Mouse (Mus musculus): ENCODE measurements at regions not wholly inside any gene's neighbourhood (a gene's known extent, or its start where the extent isn't known, plus 50 kb on each side); places are given as distances from the start of the nearest gene placed in this dataset.
A peak's percentile ranks its signal among the peaks of the same experiment; 100 is the strongest.

- no peak overlapping the region for H3K4me3 ChIP-seq (ENCODE audit: low read depth, low read length)
- H3K4me1 ChIP-seq (ENCODE audit: insufficient read depth, low read depth, low read length): no peaks in the 10 kb centered on the region
- H3K27ac ChIP-seq (ENCODE audit: low read length): no peak overlapping the region
- DNase-seq (ENCODE audit: low spot score) (no peak), ATAC-seq (no peak)
- H3K36me3 ChIP-seq (ENCODE audit: insufficient read depth, low read length): no peaks in the 10 kb centered on the region
- TF ChIP-seq CTCF (IDR thresholded peaks at IDR 0.05) (no peak), EP300 (IDR thresholded peaks at IDR 0.05) (no peak)
- H3K27me3 ChIP-seq (replicated peaks; ENCODE audit: insufficient read depth, low read length): no peaks in the 10 kb centered on the region
- H3K4me2 ChIP-seq (replicated peaks; ENCODE audit: low read depth, low read length): no peak overlapping the region
- WGBS: 49% methylated on average over 7 of the region's 7 CpGs
- H3K9me3 ChIP-seq (ENCODE audit: low read length): no peaks in the 10 kb centered on the region
- no peak overlapping the region for H3K9ac ChIP-seq (replicated peaks; ENCODE audit: low read depth)
Measured at GRCm38 (mm10) chr2:9423534-9423933, 457.5 kb upstream of the 4930412O13Rik start.

GRCm38 (mm10) chr2:9433110-9433940 lies 447.7 kb upstream of the 4930412O13Rik start:
- no peaks in the 10 kb centered on the region for H3K36me3 ChIP-seq (ENCODE audit: insufficient read depth, low read length)
- no peak overlapping the region for H3K4me3 ChIP-seq (ENCODE audit: low read depth, low read length)
- H3K27ac ChIP-seq (ENCODE audit: low read length): no peak overlapping the region
- TF ChIP-seq EP300 (IDR thresholded peaks at IDR 0.05) (no peak), CTCF (IDR thresholded peaks at IDR 0.05) (no peak)
- H3K4me1 ChIP-seq (ENCODE audit: insufficient read depth, low read depth, low read length): no peaks in the 10 kb centered on the region
- H3K9ac ChIP-seq (replicated peaks; ENCODE audit: low read depth): no peak overlapping the region
- ATAC-seq: no peak
- H3K4me2 ChIP-seq (replicated peaks; ENCODE audit: low read depth, low read length): no peak overlapping the region
- WGBS: 25% methylated on average over 17 of the region's 17 CpGs
- no peaks in the 10 kb centered on the region for H3K27me3 ChIP-seq (replicated peaks; ENCODE audit: insufficient read depth, low read length)
- DNase-seq (ENCODE audit: low spot score): no peak
- H3K9me3 ChIP-seq (ENCODE audit: low read length): no peaks in the 10 kb centered on the region

- H3K4me2 ChIP-seq (replicated peaks; ENCODE audit: low read depth, low read length): no peak overlapping the region
- H3K9me3 ChIP-seq (ENCODE audit: low read length): no peaks in the 10 kb centered on the region
- H3K27ac ChIP-seq (ENCODE audit: low read length): no peak overlapping the region
- 48% methylated on average over 9 of the region's 9 CpGs for WGBS
- H3K36me3 ChIP-seq (ENCODE audit: insufficient read depth, low read length): no peaks in the 10 kb centered on the region
- H3K27me3 ChIP-seq (replicated peaks; ENCODE audit: insufficient read depth, low read length): no peaks in the 10 kb centered on the region
- H3K9ac ChIP-seq (replicated peaks; ENCODE audit: low read depth): no peak overlapping the region
- no peak overlapping the region for H3K4me3 ChIP-seq (ENCODE audit: low read depth, low read length)
- TF ChIP-seq CTCF (IDR thresholded peaks at IDR 0.05) (no peak), EP300 (IDR thresholded peaks at IDR 0.05) (no peak)
- H3K4me1 ChIP-seq (ENCODE audit: insufficient read depth, low read depth, low read length): no peaks in the 10 kb centered on the region
- peak; percentile 7 for DNase-seq (ENCODE audit: low spot score)
- no peak for ATAC-seq
Measured at GRCm38 (mm10) chr2:9435155-9435872, 445.7 kb upstream of the 4930412O13Rik start.

- ATAC-seq (no peak), DNase-seq (ENCODE audit: low spot score) (no peak)
Measured at GRCm38 (mm10) chr2:9443103-9443502, 437.9 kb upstream of the 4930412O13Rik start.

GRCm38 (mm10) chr2:9445826-9446225 lies 435.2 kb upstream of the 4930412O13Rik start:
- ATAC-seq (no peak), DNase-seq (ENCODE audit: low spot score) (no peak)
- H3K4me2 ChIP-seq (replicated peaks; ENCODE audit: low read depth, low read length): no peak overlapping the region
- H3K4me1 ChIP-seq (ENCODE audit: insufficient read depth, low read depth, low read length): no peaks in the 10 kb centered on the region
- H3K36me3 ChIP-seq (ENCODE audit: insufficient read depth, low read length): no peaks in the 10 kb centered on the region
- 87% methylated on average over 1 of the region's 1 CpGs for WGBS
- no peak overlapping the region for H3K27ac ChIP-seq (ENCODE audit: low read length)
- no peak overlapping the region for H3K9ac ChIP-seq (replicated peaks; ENCODE audit: low read depth)
- H3K27me3 ChIP-seq (replicated peaks; ENCODE audit: insufficient read depth, low read length): no peaks in the 10 kb centered on the region
- no peaks in the 10 kb centered on the region for H3K9me3 ChIP-seq (ENCODE audit: low read length)
- H3K4me3 ChIP-seq (ENCODE audit: low read depth, low read length): no peak overlapping the region
- TF ChIP-seq CTCF (IDR thresholded peaks at IDR 0.05) (no peak), EP300 (IDR thresholded peaks at IDR 0.05) (no peak)

More at GRCm38 (mm10) chr2:9443103-9443502, 437.9 kb upstream of the 4930412O13Rik start:
- Histone ChIP-seq H3K9ac (replicated peaks; ENCODE audit: low read depth) (no peak overlapping the region), H3K9me3 (ENCODE audit: low read length) (no peaks in the 10 kb centered on the region), H3K4me1 (ENCODE audit: insufficient read depth, low read depth, low read length) (no peaks in the 10 kb centered on the region), H3K27ac (ENCODE audit: low read length) (no peak overlapping the region), H3K4me2 (replicated peaks; ENCODE audit: low read depth, low read length) (no peak overlapping the region), H3K36me3 (ENCODE audit: insufficient read depth, low read length) (no peaks in the 10 kb centered on the region), H3K4me3 (ENCODE audit: low read depth, low read length) (no peak overlapping the region), H3K27me3 (replicated peaks; ENCODE audit: insufficient read depth, low read length) (no peaks in the 10 kb centered on the region)
- TF ChIP-seq CTCF (IDR thresholded peaks at IDR 0.05) (no peak), EP300 (IDR thresholded peaks at IDR 0.05) (no peak)

- ATAC-seq (no peak), DNase-seq (ENCODE audit: low spot score) (no peak)
- H3K36me3 ChIP-seq (ENCODE audit: insufficient read depth, low read length): no peaks in the 10 kb centered on the region
- no peaks in the 10 kb centered on the region for H3K9me3 ChIP-seq (ENCODE audit: low read length)
- no peak overlapping the region for H3K9ac ChIP-seq (replicated peaks; ENCODE audit: low read depth)
- no peaks in the 10 kb centered on the region for H3K4me1 ChIP-seq (ENCODE audit: insufficient read depth, low read depth, low read length)
- TF ChIP-seq EP300 (IDR thresholded peaks at IDR 0.05) (no peak), CTCF (IDR thresholded peaks at IDR 0.05) (no peak)
- H3K4me3 ChIP-seq (ENCODE audit: low read depth, low read length): no peak overlapping the region
- H3K4me2 ChIP-seq (replicated peaks; ENCODE audit: low read depth, low read length): no peak overlapping the region
- 68% methylated on average over 4 of the region's 4 CpGs for WGBS
- no peak overlapping the region for H3K27ac ChIP-seq (ENCODE audit: low read length)
- no peaks in the 10 kb centered on the region for H3K27me3 ChIP-seq (replicated peaks; ENCODE audit: insufficient read depth, low read length)
Measured at GRCm38 (mm10) chr2:9464413-9464812, 416.6 kb upstream of the 4930412O13Rik start.
